Comparison of ENCODE assay signal across 16 mouse cellular contexts in the genomic region with DNA sequence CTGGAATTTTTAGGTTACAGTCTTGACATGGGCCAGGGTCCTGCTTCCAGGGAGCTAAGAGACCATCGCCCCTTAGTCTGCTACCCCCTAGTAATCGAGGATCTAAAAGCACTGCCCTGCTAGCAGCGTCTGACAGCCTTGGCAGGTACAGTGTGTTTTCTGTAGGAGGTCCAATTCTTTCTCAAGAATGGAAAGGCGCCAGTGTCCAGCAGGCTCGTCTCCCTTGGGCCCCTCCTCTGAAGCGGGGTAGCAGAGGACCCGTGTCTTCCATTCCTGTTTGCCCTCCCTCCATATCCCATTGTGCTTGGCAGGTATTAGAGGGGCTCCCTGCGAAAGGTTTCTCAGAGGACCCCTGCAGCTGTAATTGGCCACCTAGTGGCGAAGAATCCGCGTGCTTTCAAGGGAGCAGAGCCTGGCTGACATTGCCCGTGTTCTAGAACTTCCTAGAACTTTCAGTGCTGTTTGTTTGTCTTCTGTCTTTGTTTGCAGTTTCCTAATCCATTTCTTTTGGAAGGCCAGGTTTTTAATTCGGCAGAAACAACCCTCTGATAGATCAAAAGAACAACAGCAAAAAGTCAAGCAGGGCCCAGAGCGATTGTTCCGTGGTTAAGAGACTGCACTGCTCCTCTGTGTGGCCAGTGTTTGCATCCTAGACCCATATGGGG.
A peak's percentile ranks its signal among the peaks of the same experiment; 100 is the strongest.
DNase-seq lines count a peak whose midpoint lies in the region; ATAC-seq and TF ChIP-seq lines count a peak whose summit lies in the region.
"Had no signal": no experiment of that assay in that cellular context is flagged by ENCODE, and none has a peak within 500 bp of the region (broad histone marks: within the 10 kb centered on the region; RNA-seq: fewer than 3 reads in every experiment).

No protein-coding gene starts in this region.

- no peak for TF ChIP-seq EP300 in heart, adult 2 months (IDR thresholded peaks at IDR 0.05; ENCODE audit: insufficient read depth, low read depth, low read length)
- TF ChIP-seq EP300 in lung, postnatal 0 days (IDR thresholded peaks at IDR 0.05), result no peak

- no peak for TF ChIP-seq POLR2A in heart, adult 2 months (IDR thresholded peaks at IDR 0.05; ENCODE audit: insufficient read depth, low read depth, low read length)

- H3K4me3 ChIP-seq in heart, adult 2 months, result no peak overlapping the region
- no peak overlapping the region for H3K4me3 ChIP-seq in heart, embryonic 11.5 days (ENCODE audit: low read depth, low read length)
- no peak overlapping the region for H3K4me3 ChIP-seq in lung, postnatal 0 days (ENCODE audit: low read depth, low read length)
- no peak overlapping the region for H3K4me3 ChIP-seq in embryonic facial prominence, embryonic 11.5 days (ENCODE audit: low read depth, low read length)
- no peak overlapping the region for H3K4me3 ChIP-seq in limb, embryonic 11.5 days (ENCODE audit: low read depth, low read length)
- H3K4me3 ChIP-seq: embryonic facial prominence, embryonic 13.5 days; hindbrain, embryonic 13.5 days; megakaryocyte, embryonic 14.5 days; neural tube, embryonic 12.5 days; stomach, embryonic 15.5 days had no signal

- no peaks in the 10 kb centered on the region for H3K27me3 ChIP-seq in heart, adult 2 months (ENCODE audit: control insufficient read depth, insufficient read depth, low read length)
- H3K27me3 ChIP-seq in heart, embryonic 11.5 days (ENCODE audit: control insufficient read depth, insufficient read depth, low read length), result peaks cover 2% of the 10 kb centered on the region; the same call in 1 of the 2 replicates
- H3K27me3 ChIP-seq in lung, postnatal 0 days (replicated peaks; ENCODE audit: insufficient read depth, low read length), result 0 out of 2 replicates have a peak, but pooled peaks cover 2% of the 10 kb centered on the region
- no peaks in the 10 kb centered on the region for H3K27me3 ChIP-seq in embryonic facial prominence, embryonic 11.5 days (ENCODE audit: control insufficient read depth, insufficient read depth, low read length)
- H3K27me3 ChIP-seq in limb, embryonic 11.5 days (ENCODE audit: control insufficient read depth, insufficient read depth, low read length), result no peaks in the 10 kb centered on the region
- H3K27me3 ChIP-seq: embryonic facial prominence, embryonic 13.5 days; neural tube, embryonic 12.5 days; stomach, embryonic 15.5 days had no signal

- WGBS in heart, adult 2 months, result 59% methylated on average over 15 of the region's 15 CpGs
- 63% methylated on average over 15 of the region's 15 CpGs for WGBS in heart, embryonic 11.5 days (ENCODE audit: insufficient replicate concordance)
- 53% methylated on average over 15 of the region's 15 CpGs for WGBS in lung, postnatal 0 days
- WGBS in embryonic facial prominence, embryonic 11.5 days, result 67% methylated on average over 15 of the region's 15 CpGs
- 68% methylated on average over 15 of the region's 15 CpGs for WGBS in limb, embryonic 11.5 days

- H3K9me3 ChIP-seq in heart, embryonic 11.5 days (replicated peaks; ENCODE audit: control insufficient read depth, low read length), result no peaks in the 10 kb centered on the region
- H3K9me3 ChIP-seq in lung, postnatal 0 days (ENCODE audit: low read length), result no peaks in the 10 kb centered on the region
- H3K9me3 ChIP-seq in embryonic facial prominence, embryonic 11.5 days (replicated peaks; ENCODE audit: control insufficient read depth, low read length), result no peaks in the 10 kb centered on the region
- no peaks in the 10 kb centered on the region for H3K9me3 ChIP-seq in limb, embryonic 11.5 days (ENCODE audit: control insufficient read depth, low read length)
- H3K9me3 ChIP-seq: embryonic facial prominence, embryonic 13.5 days; hindbrain, embryonic 13.5 days; megakaryocyte, embryonic 14.5 days; neural tube, embryonic 12.5 days; stomach, embryonic 15.5 days had no signal

- peak; percentile 49 for TF ChIP-seq CTCF in heart, adult 2 months (IDR thresholded peaks at IDR 0.05)
- TF ChIP-seq CTCF in lung, postnatal 0 days (IDR thresholded peaks at IDR 0.05), result peak; percentile 61

- no peak overlapping the region for H3K9ac ChIP-seq in heart, adult 2 months (ENCODE audit: low read depth, low read length)
- H3K9ac ChIP-seq in heart, embryonic 11.5 days (ENCODE audit: low read depth, low read length), result no peak overlapping the region
- H3K9ac ChIP-seq in lung, postnatal 0 days (replicated peaks; ENCODE audit: low read depth), result no peak overlapping the region
- H3K9ac ChIP-seq in embryonic facial prominence, embryonic 11.5 days (replicated peaks; ENCODE audit: low read length), result no peak overlapping the region
- H3K9ac ChIP-seq in limb, embryonic 11.5 days (ENCODE audit: low read length), result no peak overlapping the region
- H3K9ac ChIP-seq: embryonic facial prominence, embryonic 13.5 days; hindbrain, embryonic 13.5 days; neural tube, embryonic 12.5 days; stomach, embryonic 15.5 days had no signal

- H3K27ac ChIP-seq in heart, adult 2 months, result no peak overlapping the region
- H3K27ac ChIP-seq in heart, embryonic 11.5 days (ENCODE audit: low read depth, low read length), result no peak overlapping the region
- H3K27ac ChIP-seq in lung, postnatal 0 days (ENCODE audit: low read length), result no peak overlapping the region
- H3K27ac ChIP-seq in embryonic facial prominence, embryonic 11.5 days (replicated peaks; ENCODE audit: low read depth, low read length), result no peak overlapping the region
- no peak overlapping the region for H3K27ac ChIP-seq in limb, embryonic 11.5 days (replicated peaks; ENCODE audit: low read depth, low read length)
- H3K27ac ChIP-seq: embryonic facial prominence, embryonic 13.5 days; hindbrain, embryonic 13.5 days; neural tube, embryonic 12.5 days; stomach, embryonic 15.5 days had no signal

- H3K36me3 ChIP-seq in heart, adult 2 months (ENCODE audit: control insufficient read depth, insufficient read depth, low read length), result no peaks in the 10 kb centered on the region
- H3K36me3 ChIP-seq in heart, embryonic 11.5 days (ENCODE audit: control insufficient read depth, insufficient read depth, low read length), result no peaks in the 10 kb centered on the region
- H3K36me3 ChIP-seq in lung, postnatal 0 days (ENCODE audit: insufficient read depth, low read length), result no peaks in the 10 kb centered on the region
- no peaks in the 10 kb centered on the region for H3K36me3 ChIP-seq in embryonic facial prominence, embryonic 11.5 days (replicated peaks; ENCODE audit: control insufficient read depth, insufficient read depth, low read depth, low read length)
- no peaks in the 10 kb centered on the region for H3K36me3 ChIP-seq in limb, embryonic 11.5 days (ENCODE audit: control insufficient read depth, insufficient read depth, low read length)
- H3K36me3 ChIP-seq: embryonic facial prominence, embryonic 13.5 days; hindbrain, embryonic 13.5 days; neural tube, embryonic 12.5 days; stomach, embryonic 15.5 days had no signal

- H3K79me2 ChIP-seq in heart, adult 2 months (replicated peaks; ENCODE audit: control insufficient read depth, insufficient read depth, low read length), result no peaks in the 10 kb centered on the region

- no peak overlapping the region for H3K4me2 ChIP-seq in heart, embryonic 11.5 days
- no peak overlapping the region for H3K4me2 ChIP-seq in lung, postnatal 0 days (replicated peaks; ENCODE audit: low read depth, low read length)
- H3K4me2 ChIP-seq in embryonic facial prominence, embryonic 11.5 days (ENCODE audit: low read depth, low read length), result no peak overlapping the region
- no peak overlapping the region for H3K4me2 ChIP-seq in limb, embryonic 11.5 days (ENCODE audit: low read depth, severe bottlenecking)
- H3K4me2 ChIP-seq: embryonic facial prominence, embryonic 13.5 days; hindbrain, embryonic 13.5 days; neural tube, embryonic 12.5 days; stomach, embryonic 15.5 days had no signal

- intact Hi-C loops in heart, adult 2 months (cut with DNase I), result no loop called here

- no peaks in the 10 kb centered on the region for H3K4me1 ChIP-seq in heart, adult 2 months (ENCODE audit: control insufficient read depth, insufficient read depth, low read length)
- peaks cover 8% of the 10 kb centered on the region for H3K4me1 ChIP-seq in heart, embryonic 11.5 days (ENCODE audit: control insufficient read depth, insufficient read depth, low read length)
- peaks cover 4% of the 10 kb centered on the region; the same call in 1 of the 2 replicates for H3K4me1 ChIP-seq in lung, postnatal 0 days (ENCODE audit: insufficient read depth, low read depth, low read length)
- no peaks in the 10 kb centered on the region; the same call in none of the 2 replicates for H3K4me1 ChIP-seq in embryonic facial prominence, embryonic 11.5 days (ENCODE audit: control insufficient read depth, insufficient read depth, low read length)
- H3K4me1 ChIP-seq in limb, embryonic 11.5 days (ENCODE audit: control insufficient read depth, insufficient read depth, low read length), result peaks cover 21% of the 10 kb centered on the region

- peak in 1 of 2 experiments; percentile 33 for DNase-seq in heart, adult 2 months
- DNase-seq in lung, postnatal 0 days (ENCODE audit: low spot score), result peak; percentile 22
- DNase-seq in lung, postnatal 4 days, result no peak
- DNase-seq in embryonic facial prominence, embryonic 11.5 days (ENCODE audit: low spot score), result peak; percentile 51
- peak; percentile 39 for DNase-seq in limb, embryonic 11.5 days (ENCODE audit: low spot score)
- DNase-seq in Muller cell, postnatal 12 days (ENCODE audit: inconsistent ontology term), result no peak
- DNase-seq: cerebellum, adult 11 months; kidney, postnatal 25 days; left cerebral cortex, postnatal 4 days; right cerebral cortex, postnatal 14 days had no signal

- no peak for ATAC-seq in heart, embryonic 11.5 days (replicated peaks; ENCODE audit: insufficient number of reproducible peaks, low FRiP score, low TSS enrichment)
- no peak for ATAC-seq in lung, postnatal 0 days
- ATAC-seq in embryonic facial prominence, embryonic 11.5 days (replicated peaks; ENCODE audit: insufficient number of reproducible peaks, low FRiP score, low TSS enrichment, low read depth), result no peak
- no peak for ATAC-seq in limb, embryonic 11.5 days (ENCODE audit: insufficient number of reproducible peaks, low FRiP score, low TSS enrichment, low read depth)

Comparison
In these comparisons a context has a peak if more than half of its experiments do, and no peak if none do; other contexts are left out.
1. DNase-seq: peak in lung, postnatal 0 days (single experiment), embryonic facial prominence, embryonic 11.5 days (single experiment) and limb, embryonic 11.5 days (single experiment); none in lung, postnatal 4 days (0 of 2) and Muller cell, postnatal 12 days (single experiment).